13 mouse cellular contexts compared by ENCODE assay signal in genomic region chr11:94929599-94929998, GRCm38 (mm10). TPM values are rescaled to one million over a fixed set of nuclear protein-coding genes. Genes with fewer than 3 reads are reported as not detected.
A peak's percentile ranks its signal among the peaks of the same experiment; 100 is the strongest.
DNase-seq lines count a peak whose midpoint lies in the region; ATAC-seq lines count a peak whose summit lies in the region.
"Had no signal": no experiment of that assay in that cellular context is flagged by ENCODE, and none has a peak within 500 bp of the region (broad histone marks: within the 10 kb centered on the region; RNA-seq: fewer than 3 reads in every experiment).

No protein-coding gene starts in this region.

- no peaks in the 10 kb centered on the region; the same call in 1 of the 2 replicates for H3K27me3 ChIP-seq in lung, embryonic 15.5 days
- H3K27me3 ChIP-seq in stomach, embryonic 14.5 days (ENCODE audit: control insufficient read depth, insufficient read depth, low read length), result no peaks in the 10 kb centered on the region
- H3K27me3 ChIP-seq: Patski had no signal

- peak overlapping the region; percentile 98 for H3K27ac ChIP-seq in lung, embryonic 15.5 days
- H3K27ac ChIP-seq in stomach, embryonic 14.5 days (ENCODE audit: low read length), result peak overlapping the region; percentile 96

- H3K9me3 ChIP-seq in lung, embryonic 15.5 days, result no peaks in the 10 kb centered on the region
- no peaks in the 10 kb centered on the region for H3K9me3 ChIP-seq in stomach, embryonic 14.5 days (ENCODE audit: control insufficient read depth, low read depth, low read length)

- WGBS in lung, embryonic 15.5 days, result 26% methylated on average over 9 of the region's 9 CpGs
- 19% methylated on average over 9 of the region's 9 CpGs for WGBS in stomach, embryonic 14.5 days

- no peak overlapping the region for H3K4me3 ChIP-seq in lung, embryonic 15.5 days
- H3K4me3 ChIP-seq in stomach, embryonic 14.5 days (ENCODE audit: low read depth, low read length), result no peak overlapping the region

- intact Hi-C loops in gastrocnemius, postnatal 14 days (cut with DNase I; ENCODE audit: low total_unique reads), result no loop called here
- intact Hi-C loops in heart, postnatal 10 days (cut with DNase I), result no loop called here

- DNase-seq in gastrocnemius, postnatal 14 days, result peak; percentile 25
- DNase-seq in gastrocnemius, adult 8-10 months (ENCODE audit: low spot score in 2 of 2), result no peak
- DNase-seq in lung, postnatal 25 days (ENCODE audit: low spot score), result no peak
- DNase-seq in heart, postnatal 10 days, result peak; percentile 47 to 55
- DNase-seq in gastrocnemius, adult 18-20 months (ENCODE audit: low spot score), result no peak
- no peak for DNase-seq in right cerebral cortex, adult 18-20 months
- DNase-seq: B cell, adult 2 months had no signal

- H3K4me2 ChIP-seq in lung, embryonic 15.5 days, result peak overlapping the region; percentile 43; the same call in 1 of the 2 replicates
- peak overlapping the region; percentile 32; the same call in 1 of the 2 replicates for H3K4me2 ChIP-seq in stomach, embryonic 14.5 days (replicated peaks; ENCODE audit: low read depth, low read length)

- peaks cover 74% of the 10 kb centered on the region for H3K4me1 ChIP-seq in lung, embryonic 15.5 days
- H3K4me1 ChIP-seq in stomach, embryonic 14.5 days (ENCODE audit: control insufficient read depth, insufficient read depth, low read length), result peaks cover 56% of the 10 kb centered on the region

- H3K9ac ChIP-seq in lung, embryonic 15.5 days, result no peak overlapping the region
- no peak overlapping the region for H3K9ac ChIP-seq in stomach, embryonic 14.5 days (replicated peaks; ENCODE audit: low read depth, low read length)

- no peak for ATAC-seq in lung, embryonic 15.5 days (ENCODE audit: borderline replicate concordance, extremely low read depth, low FRiP score, low TSS enrichment)
- ATAC-seq in stomach, embryonic 14.5 days (ENCODE audit: insufficient number of reproducible peaks, insufficient read depth, low FRiP score, low read depth), result no peak

- H3K36me3 ChIP-seq in lung, embryonic 15.5 days, result no peaks in the 10 kb centered on the region
- H3K36me3 ChIP-seq in stomach, embryonic 14.5 days (ENCODE audit: control insufficient read depth, insufficient read depth, low read length), result no peaks in the 10 kb centered on the region

RNA-seq across cellular contexts. Expression of gene Col1a1, which starts 6.4 kb away (rescaled TPM):
- 1,000 to 10,000 TPM; 3,539 to 4,018 TPM for total RNA-seq in gastrocnemius, postnatal 14 days (2021)
- 10 to 100 TPM; 30.9 to 90.6 (median 45.9) TPM for total RNA-seq in gastrocnemius, adult 8-10 months (2022)
- polyA plus RNA-seq in lung, embryonic 15.5 days (2015; fragmentation: Nextera tagmentation; extraction: Ambion mirVana), result 1,191 and 1,256 TPM in 2 replicates
- total RNA-seq in heart, postnatal 10 days (2021), result 100 to 1,000 TPM; 869 to 988 TPM
- 1,157 and 1,247 TPM in 2 replicates for polyA plus RNA-seq in stomach, embryonic 14.5 days (2014; fragmentation: Nextera tagmentation; extraction: Ambion mirVana)
- total RNA-seq in gastrocnemius, adult 18-20 months (2021), result 10 to 100 TPM; 64.6 to 65.0 TPM

RNA-seq across cellular contexts. Expression of gene Hils1, which starts 37.8 kb away (rescaled TPM):
- total RNA-seq in gastrocnemius, postnatal 14 days (2021), result not detected
- total RNA-seq in gastrocnemius, adult 8-10 months (2022), result not detected
- not detected in 2 replicates for polyA plus RNA-seq in lung, embryonic 15.5 days (2015; fragmentation: Nextera tagmentation; extraction: Ambion mirVana)
- total RNA-seq in heart, postnatal 10 days (2021), result not detected
- not detected in 2 replicates for polyA plus RNA-seq in stomach, embryonic 14.5 days (2014; fragmentation: Nextera tagmentation; extraction: Ambion mirVana)
- total RNA-seq in gastrocnemius, adult 18-20 months (2021), result not detected
- total RNA-seq: left cerebral cortex, postnatal 10 days; midbrain, postnatal 0 days had no signal
- polyA plus RNA-seq: kidney, adult 2 months; midbrain, postnatal 0 days; Patski had no signal

RNA-seq across cellular contexts. Expression of gene Sgca, which starts 46.5 kb away (rescaled TPM):
- total RNA-seq in gastrocnemius, postnatal 14 days (2021), result 100 to 1,000 TPM; 201 to 224 TPM
- total RNA-seq in gastrocnemius, adult 8-10 months (2022), result 100 to 1,000 TPM; 272 to 306 (median 288) TPM
- 0.69 and 0.96 TPM in 2 replicates for polyA plus RNA-seq in lung, embryonic 15.5 days (2015; fragmentation: Nextera tagmentation; extraction: Ambion mirVana)
- total RNA-seq in heart, postnatal 10 days (2021), result 100 to 1,000 TPM; 123 to 128 TPM
- 0.30 and 0.46 TPM in 2 replicates for polyA plus RNA-seq in stomach, embryonic 14.5 days (2014; fragmentation: Nextera tagmentation; extraction: Ambion mirVana)
- 100 to 1,000 TPM; 283 to 304 TPM for total RNA-seq in gastrocnemius, adult 18-20 months (2021)
- total RNA-seq: midbrain, postnatal 0 days had no signal

Comparison
In these comparisons a context has a peak if more than half of its experiments do, and no peak if none do; other contexts are left out.
1. DNase-seq: peak in gastrocnemius, postnatal 14 days (single experiment) and heart, postnatal 10 days (2 of 2); none in gastrocnemius, adult 8-10 months (0 of 2), lung, postnatal 25 days (single experiment), gastrocnemius, adult 18-20 months (single experiment) and right cerebral cortex, adult 18-20 months (single experiment).
2. RNA of gene Col1a1, which starts 6.4 kb away (total RNA-seq): 3,539 to 4,018 TPM in gastrocnemius, postnatal 14 days and 869 to 988 TPM in heart, postnatal 10 days; 64.6 to 65.0 TPM in gastrocnemius, adult 18-20 months and 30.9 to 90.6 TPM in gastrocnemius, adult 8-10 months; every median in the first group is over 4 times any median in the second.